Mouse (Mus musculus) brown adipose tissue, adult 24 weeks (tissue): ENCODE data around the gene Pde4a. TPM values are rescaled to one million over a fixed set of nuclear protein-coding genes. Genes with fewer than 3 reads are reported as not detected.
A peak's percentile ranks its signal among the peaks of the same experiment; 100 is the strongest.

Experiments used
- H3K27ac ChIP-seq: fragments of 200-500 bp; replicated peaks from 2 replicates; pipeline ENCODE4 v1.5.1; 2012; ENCODE audit warnings: low read depth, mild to moderate bottlenecking, low read length
- H3K4me1 ChIP-seq: fragments of 200-500 bp; 2 replicates; pipeline ENCODE4 v1.6.1; 2012; ENCODE audit warnings: low read length, mixed read lengths; ENCODE audit not compliant: control insufficient read depth, insufficient read depth, insufficient read length
- H3K4me3 ChIP-seq: fragments of 200-500 bp; 2 replicates; pipeline ENCODE4 v1.5.1; 2012; ENCODE audit warnings: low read depth, mild to moderate bottlenecking, low read length, moderate library complexity; ENCODE audit not compliant: insufficient read depth
- polyA plus RNA-seq: library from polyadenylated mRNA; stranded (reverse); fragments of >200 nt; gene quantifications from 2 replicates; pipeline ENCODE4 v1.2.4, GENCODE M21; 2012; ENCODE audit not compliant: missing spikeins, insufficient read depth, insufficient read length

Pde4a gene
- polyA plus RNA-seq, 1 experiment: 29.4 TPM

- Histone ChIP-seq H3K4me1 (peaks cover 11% of the 10 kb centered on the region), H3K4me3 (0 out of 2 replicates have a peak overlapping the region, but pooled peaks have one; percentile 9), H3K27ac (no peak overlapping the region)
Observed at GRCm38 (mm10) chr9:21163086-21164050, 2.1 kb upstream of the Pde4a start.

- Histone ChIP-seq H3K27ac (no peak overlapping the region), H3K4me1 (peaks cover 11% of the 10 kb centered on the region), H3K4me3 (0 out of 2 replicates have a peak overlapping the region, but pooled peaks have one; percentile 9)
Observed at GRCm38 (mm10) chr9:21164072-21164471, 1.4 kb upstream of the Pde4a start.

GRCm38 (mm10) chr9:21165952-21166451, 488 bp downstream of the Pde4a start:
- H3K27ac ChIP-seq: no peak overlapping the region
- H3K4me1 ChIP-seq: peaks cover 11% of the 10 kb centered on the region
- H3K4me3 ChIP-seq: peak overlapping the region; percentile 65

GRCm38 (mm10) chr9:21166516-21166915, 1.0 kb downstream of the Pde4a start:
- Histone ChIP-seq H3K4me1 (peaks cover 11% of the 10 kb centered on the region), H3K27ac (peak overlapping the region; percentile 94), H3K4me3 (peak overlapping the region; percentile 65)

- H3K4me1 ChIP-seq: peaks cover 11% of the 10 kb centered on the region
- peak overlapping the region; percentile 63 for H3K4me3 ChIP-seq
Observed at GRCm38 (mm10) chr9:21167140-21168097, 1.9 kb downstream of the Pde4a start.

GRCm38 (mm10) chr9:21168161-21169123, 2.9 kb downstream of the Pde4a start:
- H3K4me1 ChIP-seq: peaks cover 11% of the 10 kb centered on the region
- peak overlapping the region; percentile 94 for H3K27ac ChIP-seq
- H3K4me3 ChIP-seq: peak overlapping the region; percentile 63

More at GRCm38 (mm10) chr9:21167140-21168097, 1.9 kb downstream of the Pde4a start:
- H3K27ac ChIP-seq: peak overlapping the region; percentile 94

- Histone ChIP-seq H3K27ac (no peak overlapping the region), H3K4me1 (peaks cover 9% of the 10 kb centered on the region), H3K4me3 (no peak overlapping the region)
Observed at GRCm38 (mm10) chr9:21169157-21169556, 3.6 kb downstream of the Pde4a start.

- Histone ChIP-seq H3K4me1 (no peaks in the 10 kb centered on the region), H3K4me3 (no peak overlapping the region), H3K27ac (no peak overlapping the region)
Observed at GRCm38 (mm10) chr9:21172364-21172763, 6.8 kb downstream of the Pde4a start.

- H3K27ac ChIP-seq: no peak overlapping the region
- peaks cover 2% of the 10 kb centered on the region; the same call in 1 of the 2 replicates for H3K4me1 ChIP-seq
- no peak overlapping the region for H3K4me3 ChIP-seq
Observed at GRCm38 (mm10) chr9:21180402-21180801, 14.9 kb downstream of the Pde4a start.

GRCm38 (mm10) chr9:21180841-21181240, 15.3 kb downstream of the Pde4a start:
- Histone ChIP-seq H3K4me3 (no peak overlapping the region), H3K4me1 (peaks cover 4% of the 10 kb centered on the region; the same call in 1 of the 2 replicates), H3K27ac (no peak overlapping the region)

- Histone ChIP-seq H3K27ac (no peak overlapping the region), H3K4me3 (peak overlapping the region; percentile 72), H3K4me1 (peaks cover 5% of the 10 kb centered on the region; the same call in 1 of the 2 replicates)
Observed at GRCm38 (mm10) chr9:21181421-21182220, 16.1 kb downstream of the Pde4a start.

- Histone ChIP-seq H3K4me1 (peaks cover 5% of the 10 kb centered on the region; the same call in 1 of the 2 replicates), H3K27ac (no peak overlapping the region), H3K4me3 (peak overlapping the region; percentile 61; the same call in 1 of the 2 replicates)
Observed at GRCm38 (mm10) chr9:21183421-21183820, 17.9 kb downstream of the Pde4a start.

GRCm38 (mm10) chr9:21183905-21184413, 18.4 kb downstream of the Pde4a start:
- H3K27ac ChIP-seq: no peak overlapping the region

More at GRCm38 (mm10) chr9:21183905-21184413, 18.4 kb downstream of the Pde4a start:
- Histone ChIP-seq H3K4me1 (peaks cover 5% of the 10 kb centered on the region; the same call in 1 of the 2 replicates), H3K4me3 (peak overlapping the region; percentile 61)
